Mouse (Mus musculus): ENCODE results near the gene Tctex1d2. TPM values are rescaled to one million over a fixed set of nuclear protein-coding genes. Genes with fewer than 3 reads are reported as not detected.

The Tctex1d2 gene
- polyA plus RNA-seq, 1 experiment from 2014 or later: 30.4 TPM

GRCm38 (mm10) chr16:32464908-32465307 is 45.4 kb downstream of the Tctex1d2 start:
- peaks cover 49% of the 10 kb centered on the region for H3K36me3 ChIP-seq (ENCODE audit: control insufficient read depth, insufficient read depth, low read length)
- 20% methylated on average over 1 of the region's 1 CpGs for WGBS
- H3K4me3 ChIP-seq (ENCODE audit: low read depth, low read length): no peak overlapping the region
- no peak overlapping the region for H3K9ac ChIP-seq (ENCODE audit: low read depth, low read length)
- H3K27ac ChIP-seq (replicated peaks; ENCODE audit: low read depth, low read length): no peak overlapping the region
- H3K27me3 ChIP-seq (replicated peaks; ENCODE audit: control insufficient read depth, insufficient read depth, low read length): no peaks in the 10 kb centered on the region
- ATAC-seq (ENCODE audit: low read depth) (no peak), DNase-seq (ENCODE audit: low spot score) (no peak)
- H3K4me1 ChIP-seq (ENCODE audit: control insufficient read depth, insufficient read depth, low read length): no peaks in the 10 kb centered on the region
- H3K4me2 ChIP-seq (ENCODE audit: low read depth, low read length): no peak overlapping the region
- no peaks in the 10 kb centered on the region for H3K9me3 ChIP-seq (ENCODE audit: control insufficient read depth, low read length)

- Histone ChIP-seq H3K4me3 (ENCODE audit: low read depth, low read length) (no peak overlapping the region), H3K36me3 (ENCODE audit: control insufficient read depth, insufficient read depth, low read length) (peaks cover 70% of the 10 kb centered on the region), H3K9ac (ENCODE audit: low read depth, low read length) (no peak overlapping the region), H3K27ac (replicated peaks; ENCODE audit: low read depth, low read length) (no peak overlapping the region), H3K4me1 (ENCODE audit: control insufficient read depth, insufficient read depth, low read length) (no peaks in the 10 kb centered on the region), H3K9me3 (ENCODE audit: control insufficient read depth, low read length) (no peaks in the 10 kb centered on the region), H3K4me2 (ENCODE audit: low read depth, low read length) (no peak overlapping the region), H3K27me3 (replicated peaks; ENCODE audit: control insufficient read depth, insufficient read depth, low read length) (no peaks in the 10 kb centered on the region)
- DNase-seq (ENCODE audit: low spot score) (no peak), ATAC-seq (ENCODE audit: low read depth) (no peak)
- WGBS: 51% methylated on average over 3 of the region's 3 CpGs
Observed at GRCm38 (mm10) chr16:32468488-32468887, 49.0 kb downstream of the Tctex1d2 start.

- no peak overlapping the region for H3K4me2 ChIP-seq (ENCODE audit: low read depth, low read length)
- no peak overlapping the region for H3K4me3 ChIP-seq (ENCODE audit: low read depth, low read length)
- WGBS: 67% methylated on average over 5 of the region's 5 CpGs
- DNase-seq (ENCODE audit: low spot score): no peak
- ATAC-seq (ENCODE audit: low read depth): no peak
- no peak overlapping the region for H3K9ac ChIP-seq (ENCODE audit: low read depth, low read length)
- no peaks in the 10 kb centered on the region for H3K4me1 ChIP-seq (ENCODE audit: control insufficient read depth, insufficient read depth, low read length)
- no peak overlapping the region for H3K27ac ChIP-seq (replicated peaks; ENCODE audit: low read depth, low read length)
- peaks cover 64% of the 10 kb centered on the region for H3K36me3 ChIP-seq (ENCODE audit: control insufficient read depth, insufficient read depth, low read length)
- no peaks in the 10 kb centered on the region for H3K27me3 ChIP-seq (replicated peaks; ENCODE audit: control insufficient read depth, insufficient read depth, low read length)
- no peaks in the 10 kb centered on the region for H3K9me3 ChIP-seq (ENCODE audit: control insufficient read depth, low read length)
Observed at GRCm38 (mm10) chr16:32469404-32470105, 50.1 kb downstream of the Tctex1d2 start.

DNA sequence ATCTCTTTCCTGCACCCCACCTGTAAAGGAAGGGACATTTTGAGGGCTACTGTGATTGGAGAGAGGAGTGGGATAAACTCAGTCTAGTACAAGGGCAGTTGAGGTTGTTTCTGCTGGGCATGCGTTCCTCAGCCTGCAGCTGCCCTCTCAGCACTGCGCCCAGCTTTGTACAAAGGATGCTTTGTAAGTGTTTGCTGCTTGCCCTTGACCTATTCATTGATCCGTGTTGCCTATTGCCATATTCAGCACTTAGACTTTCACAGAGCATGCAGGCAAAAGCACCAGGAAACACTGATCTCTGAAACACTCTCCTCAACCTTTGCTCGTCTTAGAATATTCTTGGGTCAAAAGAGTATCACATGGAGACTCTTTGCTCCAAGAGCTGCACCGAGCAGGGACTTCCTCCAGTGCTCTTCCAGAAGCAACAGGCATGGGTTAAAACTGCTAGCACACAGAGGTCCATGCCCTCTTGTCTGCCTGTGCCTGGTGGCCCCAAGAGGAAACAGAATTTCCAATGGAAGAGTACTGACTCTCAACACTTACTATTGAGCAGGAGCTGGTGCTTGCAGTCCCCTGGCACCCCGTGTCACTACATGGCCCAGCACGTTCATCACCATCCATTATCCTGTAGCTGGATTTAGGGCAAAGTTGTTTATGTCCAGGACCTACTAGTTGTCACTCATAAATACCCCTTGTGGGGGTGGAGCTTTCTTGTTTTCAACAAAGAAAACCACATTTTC is 52.9 kb downstream of the Tctex1d2 start:
- Histone ChIP-seq H3K9ac (ENCODE audit: low read depth, low read length) (no peak overlapping the region), H3K36me3 (ENCODE audit: control insufficient read depth, insufficient read depth, low read length) (peaks cover 51% of the 10 kb centered on the region), H3K4me1 (ENCODE audit: control insufficient read depth, insufficient read depth, low read length) (no peaks in the 10 kb centered on the region), H3K27ac (replicated peaks; ENCODE audit: low read depth, low read length) (no peak overlapping the region), H3K4me3 (ENCODE audit: low read depth, low read length) (no peak overlapping the region), H3K27me3 (replicated peaks; ENCODE audit: control insufficient read depth, insufficient read depth, low read length) (no peaks in the 10 kb centered on the region), H3K9me3 (ENCODE audit: control insufficient read depth, low read length) (no peaks in the 10 kb centered on the region), H3K4me2 (ENCODE audit: low read depth, low read length) (no peak overlapping the region)
- no peak for ATAC-seq (ENCODE audit: low read depth)
- no peak for DNase-seq (ENCODE audit: low spot score)
- 71% methylated on average over 7 of the region's 7 CpGs for WGBS

DNA sequence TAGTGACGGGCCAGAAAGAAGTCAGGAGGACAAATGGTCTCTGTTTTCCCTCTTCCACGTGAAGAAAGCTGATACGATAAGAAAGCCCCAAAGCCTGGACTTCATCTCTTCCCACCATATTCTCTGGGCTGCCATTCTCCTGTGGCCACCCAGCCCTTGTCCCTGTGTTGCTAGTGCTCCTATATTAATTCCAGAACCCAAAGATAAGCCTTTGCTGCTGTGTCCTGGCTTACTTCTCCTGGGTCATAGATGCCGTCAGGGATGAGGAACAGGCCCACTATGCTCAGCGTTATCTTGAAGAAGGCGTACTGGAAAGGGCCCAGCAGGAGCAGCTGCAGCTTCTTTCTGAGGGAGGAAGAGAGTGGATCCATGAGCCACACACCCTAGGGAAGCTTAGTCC is 57.8 kb downstream of the Tctex1d2 start:
- DNase-seq (ENCODE audit: low spot score): no peak
- Histone ChIP-seq H3K4me1 (ENCODE audit: control insufficient read depth, insufficient read depth, low read length) (no peaks in the 10 kb centered on the region), H3K36me3 (ENCODE audit: control insufficient read depth, insufficient read depth, low read length) (peaks cover 9% of the 10 kb centered on the region), H3K27ac (replicated peaks; ENCODE audit: low read depth, low read length) (no peak overlapping the region), H3K4me2 (ENCODE audit: low read depth, low read length) (no peak overlapping the region), H3K4me3 (ENCODE audit: low read depth, low read length) (no peak overlapping the region), H3K9ac (ENCODE audit: low read depth, low read length) (no peak overlapping the region), H3K27me3 (replicated peaks; ENCODE audit: control insufficient read depth, insufficient read depth, low read length) (no peaks in the 10 kb centered on the region), H3K9me3 (ENCODE audit: control insufficient read depth, low read length) (no peaks in the 10 kb centered on the region)
- WGBS: 81% methylated on average over 6 of the region's 6 CpGs
- ATAC-seq (ENCODE audit: low read depth): no peak

Other genes starting within 250 kb of the Tctex1d2 start
- gene Bex6, start 239.9 kb upstream of the Tctex1d2 start, polyA plus RNA-seq (2014; fragmentation: Nextera tagmentation; extraction: Ambion mirVana): not detected in 2 replicates
- gene Fbxo45, start 172.5 kb upstream of the Tctex1d2 start, polyA plus RNA-seq (2014; fragmentation: Nextera tagmentation; extraction: Ambion mirVana): 13.4 and 14.0 TPM in 2 replicates
- 17.3 and 20.0 TPM in 2 replicates for gene Wdr53, start 172.5 kb upstream of the Tctex1d2 start, polyA plus RNA-seq (2014; fragmentation: Nextera tagmentation; extraction: Ambion mirVana)
- gene Smco1, start 148.2 kb upstream of the Tctex1d2 start, polyA plus RNA-seq (2014; fragmentation: Nextera tagmentation; extraction: Ambion mirVana): not detected in 2 replicates
- gene Rnf168, start 142.2 kb upstream of the Tctex1d2 start, polyA plus RNA-seq (2014; fragmentation: Nextera tagmentation; extraction: Ambion mirVana): 22.0 and 23.4 TPM in 2 replicates
- gene Ubxn7, start 87.4 kb upstream of the Tctex1d2 start, polyA plus RNA-seq (2014; fragmentation: Nextera tagmentation; extraction: Ambion mirVana): 21.1 and 23.7 TPM in 2 replicates
- gene Tm4sf19, start 19.2 kb upstream of the Tctex1d2 start, polyA plus RNA-seq (2014; fragmentation: Nextera tagmentation; extraction: Ambion mirVana): 0.14 TPM in 1 of 2 replicates, not detected in the other
- 43.2 and 45.7 TPM in 2 replicates for gene Pcyt1a, start 11.2 kb downstream of the Tctex1d2 start, polyA plus RNA-seq (2014; fragmentation: Nextera tagmentation; extraction: Ambion mirVana)
- gene Slc51a, start 68.2 kb downstream of the Tctex1d2 start, polyA plus RNA-seq (2014; fragmentation: Nextera tagmentation; extraction: Ambion mirVana): 0.29 TPM in 2 replicates
- not detected in 2 replicates for gene Zdhhc19, start 76.6 kb downstream of the Tctex1d2 start, polyA plus RNA-seq (2014; fragmentation: Nextera tagmentation; extraction: Ambion mirVana)
- 40.2 and 40.4 TPM in 2 replicates for gene Tfrc, start 189.2 kb downstream of the Tctex1d2 start, polyA plus RNA-seq (2014; fragmentation: Nextera tagmentation; extraction: Ambion mirVana)
- gene Tnk2, start 224.2 kb downstream of the Tctex1d2 start, polyA plus RNA-seq (2014; fragmentation: Nextera tagmentation; extraction: Ambion mirVana): 14.6 and 14.8 TPM in 2 replicates

Data from embryonic facial prominence, embryonic 14.5 days (tissue).